Mouse (Mus musculus) heart, embryonic 11.5 days (tissue): ENCODE data around the gene Ccdc13. TPM values are rescaled to one million over a fixed set of nuclear protein-coding genes. Genes with fewer than 3 reads are reported as not detected.

Source experiments
- ATAC-seq: fragments of 200-750 bp; cut with Nextera tagmentation; replicated peaks from 2 replicates; pipeline ENCODE4 v1.8.0; 2017; ENCODE audit warnings: moderate library complexity; ENCODE audit not compliant: insufficient number of reproducible peaks, low FRiP score, low TSS enrichment
- H3K27ac ChIP-seq: fragments of 300-500 bp; sonication (generic); 2 replicates; pipeline ENCODE4 v1.5.1; 2014; ENCODE audit warnings: mild to moderate bottlenecking, low read depth, low read length
- H3K27me3 ChIP-seq: fragments of 300-500 bp; sonication (generic); 2 replicates; pipeline ENCODE4 v1.6.1; 2014; ENCODE audit warnings: mild to moderate bottlenecking, low read length, mixed read lengths; ENCODE audit not compliant: control insufficient read depth, insufficient read depth
- H3K36me3 ChIP-seq: fragments of 300-500 bp; sonication (generic); 2 replicates; pipeline ENCODE4 v1.6.1; 2014; ENCODE audit warnings: mild to moderate bottlenecking, low read length, moderate library complexity, mixed read lengths; ENCODE audit not compliant: control insufficient read depth, insufficient read depth
- H3K4me1 ChIP-seq: fragments of 300-500 bp; sonication (generic); 2 replicates; pipeline ENCODE4 v1.6.1; 2014; ENCODE audit warnings: low read length; ENCODE audit not compliant: control insufficient read depth, insufficient read depth
- H3K4me2 ChIP-seq: fragments of 300-500 bp; sonication (generic); 2 replicates; pipeline ENCODE4 v1.6.1; 2014; ENCODE audit warnings: mild to moderate bottlenecking, moderate library complexity
- H3K4me3 ChIP-seq: fragments of 300-500 bp; sonication (generic); 2 replicates; pipeline ENCODE4 v1.5.1; 2014; ENCODE audit warnings: low read depth, low read length
- H3K9ac ChIP-seq: fragments of 300-500 bp; sonication (generic); 2 replicates; pipeline ENCODE4 v1.6.1; 2014; ENCODE audit warnings: mild to moderate bottlenecking, low read depth, low read length, moderate library complexity
- H3K9me3 ChIP-seq: fragments of 300-500 bp; sonication (generic); replicated peaks from 2 replicates; pipeline ENCODE4 v1.6.1; 2016; ENCODE audit warnings: low read length; ENCODE audit not compliant: control insufficient read depth
- WGBS: fragments of 180-500 bp; shearing (Covaris S2); extraction: QIAGEN DNeasy Blood & Tissue Kit; methylation state at CpG from one replicate; pipeline ENCODE4 v1.1.7; 2014; ENCODE audit not compliant: insufficient replicate concordance; 5-methylcytosine and 5-hydroxymethylcytosine counted together
- polyA plus RNA-seq: library from polyadenylated mRNA; unstranded; fragments of >200 nt; fragmentation: Nextera tagmentation; extraction: Ambion mirVana; gene quantifications from 2 replicates; pipeline ENCODE4 v1.2.1, GENCODE M21; 2014

The Ccdc13 gene
- polyA plus RNA-seq, 1 experiment from 2014 or later: 0.23 TPM

GRCm38 (mm10) chr9:121807947-121808346 is 31.3 kb downstream of the Ccdc13 start:
- Histone ChIP-seq H3K4me1 (peaks cover 21% of the 10 kb centered on the region), H3K4me2 (no peak overlapping the region), H3K27me3 (no peaks in the 10 kb centered on the region), H3K9me3 (no peaks in the 10 kb centered on the region), H3K27ac (no peak overlapping the region), H3K9ac (no peak overlapping the region), H3K36me3 (no peaks in the 10 kb centered on the region), H3K4me3 (no peak overlapping the region)
- 62% methylated on average over 7 of the region's 7 CpGs for WGBS
- no peak for ATAC-seq

GRCm38 (mm10) chr9:121807546-121807945 is 31.7 kb downstream of the Ccdc13 start:
- no peak overlapping the region for H3K9ac ChIP-seq
- no peaks in the 10 kb centered on the region for H3K9me3 ChIP-seq
- H3K27me3 ChIP-seq: no peaks in the 10 kb centered on the region
- WGBS: 38% methylated on average over 1 of the region's 1 CpGs
- ATAC-seq: no peak
- no peaks in the 10 kb centered on the region for H3K36me3 ChIP-seq
- no peak overlapping the region for H3K4me2 ChIP-seq
- H3K27ac ChIP-seq: no peak overlapping the region
- H3K4me1 ChIP-seq: peaks cover 24% of the 10 kb centered on the region
- H3K4me3 ChIP-seq: no peak overlapping the region

- H3K9me3 ChIP-seq: no peaks in the 10 kb centered on the region
- ATAC-seq: no peak
- H3K4me2 ChIP-seq: no peak overlapping the region
- H3K4me3 ChIP-seq: no peak overlapping the region
- H3K36me3 ChIP-seq: no peaks in the 10 kb centered on the region
- peaks cover 8% of the 10 kb centered on the region for H3K27me3 ChIP-seq
- no peak overlapping the region for H3K9ac ChIP-seq
- 48% methylated on average over 7 of the region's 7 CpGs for WGBS
- H3K27ac ChIP-seq: no peak overlapping the region
- peaks cover 11% of the 10 kb centered on the region for H3K4me1 ChIP-seq
Observed at GRCm38 (mm10) chr9:121802747-121803146, 36.5 kb downstream of the Ccdc13 start.

GRCm38 (mm10) chr9:121798887-121799520 is 40.3 kb downstream of the Ccdc13 start:
- Histone ChIP-seq H3K9me3 (no peaks in the 10 kb centered on the region), H3K27me3 (peaks cover 15% of the 10 kb centered on the region), H3K9ac (no peak overlapping the region), H3K4me2 (no peak overlapping the region), H3K4me3 (no peak overlapping the region), H3K36me3 (no peaks in the 10 kb centered on the region), H3K4me1 (peaks cover 10% of the 10 kb centered on the region), H3K27ac (no peak overlapping the region)
- ATAC-seq: no peak
- 39% methylated on average over 6 of the region's 6 CpGs for WGBS

- no peak for ATAC-seq
- H3K4me1 ChIP-seq: peaks cover 2% of the 10 kb centered on the region
- H3K9me3 ChIP-seq: no peaks in the 10 kb centered on the region
- H3K4me2 ChIP-seq: no peak overlapping the region
- 18% methylated on average over 12 of the region's 12 CpGs for WGBS
- H3K36me3 ChIP-seq: no peaks in the 10 kb centered on the region
- no peak overlapping the region for H3K4me3 ChIP-seq
- H3K27ac ChIP-seq: no peak overlapping the region
- H3K27me3 ChIP-seq: peaks cover 15% of the 10 kb centered on the region
- no peak overlapping the region for H3K9ac ChIP-seq
Observed at GRCm38 (mm10) chr9:121797722-121798121, 41.5 kb downstream of the Ccdc13 start.

- Histone ChIP-seq H3K4me3 (no peak overlapping the region), H3K4me2 (no peak overlapping the region), H3K36me3 (no peaks in the 10 kb centered on the region), H3K4me1 (peaks cover 18% of the 10 kb centered on the region; the same call in 1 of the 2 replicates), H3K9me3 (no peaks in the 10 kb centered on the region), H3K9ac (no peak overlapping the region), H3K27me3 (peaks cover 12% of the 10 kb centered on the region), H3K27ac (no peak overlapping the region)
- 52% methylated on average over 1 of the region's 1 CpGs for WGBS
- no peak for ATAC-seq
Observed at GRCm38 (mm10) chr9:121794972-121795539, 44.2 kb downstream of the Ccdc13 start.

GRCm38 (mm10) chr9:121791757-121792521 is 47.3 kb downstream of the Ccdc13 start, which contains the start of gene Hhatl:
Gene Hhatl, minus strand, starts transcription at chr9:121792507.
- H3K4me1 ChIP-seq: peaks cover 18% of the 10 kb centered on the region; the same call in 1 of the 2 replicates
- 0 out of 2 replicates have a peak within 1 kb of the TSS, but pooled peaks have one; percentile 47 for H3K27ac ChIP-seq
- no peaks in the 10 kb centered on the region for H3K36me3 ChIP-seq
- WGBS: 50% methylated on average over 24 of the region's 24 CpGs
- H3K4me2 ChIP-seq: peak within 1 kb of the TSS; percentile 58
- ATAC-seq: 0 out of 2 replicates have a peak, but pooled peaks have one; percentile 14
- peak within 1 kb of the TSS; percentile 17; the same call in 1 of the 2 replicates for H3K4me3 ChIP-seq
- 0 out of 2 replicates have a peak, but pooled peaks cover 7% of the 10 kb centered on the region for H3K27me3 ChIP-seq
- H3K9me3 ChIP-seq: no peaks in the 10 kb centered on the region
- H3K9ac ChIP-seq: no peak within 1 kb of the TSS

- H3K4me1 ChIP-seq: peaks cover 18% of the 10 kb centered on the region; the same call in 1 of the 2 replicates
- H3K4me3 ChIP-seq: no peak overlapping the region
- H3K36me3 ChIP-seq: no peaks in the 10 kb centered on the region
- peak overlapping the region; percentile 58 for H3K4me2 ChIP-seq
- H3K9me3 ChIP-seq: no peaks in the 10 kb centered on the region
- WGBS: 14% methylated on average over 5 of the region's 5 CpGs
- H3K27ac ChIP-seq: no peak overlapping the region
- no peak overlapping the region for H3K9ac ChIP-seq
- 0 out of 2 replicates have a peak, but pooled peaks cover 6% of the 10 kb centered on the region for H3K27me3 ChIP-seq
- ATAC-seq: no peak
Observed at GRCm38 (mm10) chr9:121791206-121791605, 48.1 kb downstream of the Ccdc13 start.
